Mouse (Mus musculus): Measurements from ENCODE around the gene Lrig2. TPM values are rescaled to one million over a fixed set of nuclear protein-coding genes. Genes with fewer than 3 reads are reported as not detected.

Lrig2 gene
- total RNA-seq, 4 experiments from 2014 or later: 31.9 to 34.7 (median 33.3) TPM

- DNase-seq (ENCODE audit: low spot score in 2 of 2): peak in 1 of 2 experiments; percentile 18
Observed at GRCm38 (mm10) chr3:104510771-104511429, 818 bp downstream of the Lrig2 start.

- no peak for DNase-seq (ENCODE audit: low spot score in 2 of 2)
Observed at GRCm38 (mm10) chr3:104501648-104502047, 10.1 kb downstream of the Lrig2 start.

GRCm38 (mm10) chr3:104500881-104501280, 10.8 kb downstream of the Lrig2 start:
- DNase-seq (ENCODE audit: low spot score in 2 of 2): no peak

GRCm38 (mm10) chr3:104496176-104496575, 15.5 kb downstream of the Lrig2 start:
- no peak for DNase-seq (ENCODE audit: low spot score in 2 of 2)

GRCm38 (mm10) chr3:104480946-104481719, 30.6 kb downstream of the Lrig2 start:
- DNase-seq (ENCODE audit: low spot score in 2 of 2): peak in 1 of 2 experiments; percentile 22

GRCm38 (mm10) chr3:104478056-104478455, 33.7 kb downstream of the Lrig2 start:
- no peak for DNase-seq (ENCODE audit: low spot score in 2 of 2)

GRCm38 (mm10) chr3:104469421-104469820, 42.3 kb downstream of the Lrig2 start:
- DNase-seq (ENCODE audit: low spot score in 2 of 2): no peak

- DNase-seq (ENCODE audit: low spot score in 2 of 2): no peak
Observed at GRCm38 (mm10) chr3:104461226-104461625, 50.5 kb downstream of the Lrig2 start.

- DNase-seq (ENCODE audit: low spot score in 2 of 2): no peak
Observed at GRCm38 (mm10) chr3:104458588-104458987, 53.1 kb downstream of the Lrig2 start.

GRCm38 (mm10) chr3:104455506-104456275, 56.0 kb downstream of the Lrig2 start:
- no peak for DNase-seq (ENCODE audit: low spot score in 2 of 2)

- DNase-seq (ENCODE audit: low spot score in 2 of 2): no peak
Observed at GRCm38 (mm10) chr3:104447240-104447639, 64.5 kb downstream of the Lrig2 start.

GRCm38 (mm10) chr3:104446689-104447088, 65.0 kb downstream of the Lrig2 start:
- no peak for DNase-seq (ENCODE audit: low spot score in 2 of 2)

- peak in 1 of 2 experiments; percentile 49 for DNase-seq (ENCODE audit: low spot score in 2 of 2)
Observed at GRCm38 (mm10) chr3:104445576-104445975, 66.1 kb downstream of the Lrig2 start.

GRCm38 (mm10) chr3:104444946-104445460, 66.7 kb downstream of the Lrig2 start:
- DNase-seq (ENCODE audit: low spot score in 2 of 2): no peak

- DNase-seq (ENCODE audit: low spot score in 2 of 2): no peak
Observed at GRCm38 (mm10) chr3:104444082-104444481, 67.6 kb downstream of the Lrig2 start.

GRCm38 (mm10) chr3:104442357-104442756, 69.4 kb downstream of the Lrig2 start:
- DNase-seq (ENCODE audit: low spot score in 2 of 2): no peak

- DNase-seq (ENCODE audit: low spot score in 2 of 2): peak; percentile 87 to 96
Observed at GRCm38 (mm10) chr3:104441870-104442283, 69.8 kb downstream of the Lrig2 start.

- no peak for DNase-seq (ENCODE audit: low spot score in 2 of 2)
Observed at GRCm38 (mm10) chr3:104441435-104441834, 70.3 kb downstream of the Lrig2 start.

GRCm38 (mm10) chr3:104438777-104439176, 72.9 kb downstream of the Lrig2 start:
- no peak for DNase-seq (ENCODE audit: low spot score in 2 of 2)

- DNase-seq (ENCODE audit: low spot score in 2 of 2): no peak
Observed at GRCm38 (mm10) chr3:104437576-104437975, 74.1 kb downstream of the Lrig2 start.

- DNase-seq (ENCODE audit: low spot score in 2 of 2): no peak
Observed at GRCm38 (mm10) chr3:104435947-104436346, 75.8 kb downstream of the Lrig2 start.

- no peak for DNase-seq (ENCODE audit: low spot score in 2 of 2)
Observed at GRCm38 (mm10) chr3:104434246-104434696, 77.4 kb downstream of the Lrig2 start.
